Mouse (Mus musculus) liver, postnatal 0 days (tissue): ENCODE measurements around the gene Cpne5.

ENCODE experiments used
- CTCF ChIP-seq: sonication (generic); IDR thresholded peaks from 2 replicates; pipeline ENCODE4 v1.5.1; 2016; ENCODE audit warnings: antibody characterized with exemption, low read depth
- EP300 ChIP-seq: IDR thresholded peaks from 2 replicates; pipeline ENCODE4 v1.6.1; 2016; ENCODE audit warnings: antibody characterized with exemption, low read depth, mild to moderate bottlenecking

DNA sequence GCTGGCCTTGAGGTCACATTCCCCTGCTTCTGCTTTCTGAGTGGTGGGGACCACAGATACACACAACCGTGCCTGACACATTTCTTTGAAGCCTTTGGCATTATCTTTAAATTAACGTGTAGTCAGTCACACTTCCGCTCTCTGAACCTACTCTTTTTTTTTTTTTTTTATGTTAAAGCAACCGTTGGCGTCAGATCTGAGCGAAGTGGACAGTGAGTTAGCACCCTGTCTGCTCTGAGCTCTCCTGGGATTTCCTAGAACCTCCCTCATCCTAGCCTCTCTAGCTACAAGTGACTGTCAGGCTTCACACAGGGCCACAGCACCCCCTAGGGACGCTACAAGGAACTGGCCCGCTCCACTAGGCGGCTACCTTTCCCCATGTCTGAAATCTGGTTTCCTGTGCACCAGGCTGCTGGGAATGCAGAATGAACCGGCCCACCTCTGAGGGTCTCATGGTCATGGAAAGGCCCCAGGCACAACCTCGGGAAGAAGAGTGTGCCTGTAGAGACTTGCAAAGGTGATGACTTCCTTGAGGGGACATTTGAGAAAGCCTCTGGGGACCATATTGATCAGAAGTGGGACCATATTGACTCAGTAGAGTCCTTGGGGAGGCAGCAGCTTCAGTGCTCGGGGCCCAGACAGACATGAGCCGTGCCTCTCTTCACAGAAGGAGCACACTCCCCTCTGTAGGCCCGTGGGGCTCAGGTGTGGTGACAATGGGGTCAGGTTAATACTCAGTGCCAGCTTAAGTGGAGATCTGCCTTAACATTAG lies 66.8 kb downstream of the Cpne5 start:
- TF ChIP-seq CTCF (peak; percentile 96), EP300 (no peak)
